Mouse (Mus musculus) lung, adult 2 months (tissue): ENCODE data around the gene Tcf7l2.

Experiments used
- CTCF ChIP-seq: fragments of 200-500 bp; IDR thresholded peaks from 2 replicates; pipeline ENCODE4 v1.5.1; 2011; ENCODE audit warnings: mild to moderate bottlenecking, low read length, control low read depth; ENCODE audit not compliant: insufficient read depth
- POLR2A ChIP-seq: fragments of 200-500 bp; IDR thresholded peaks from 2 replicates; pipeline ENCODE4 v1.6.1; 2011; ENCODE audit warnings: low read depth, mild to moderate bottlenecking, control low read depth, low read length, borderline replicate concordance; ENCODE audit errors: extremely low read depth

DNA sequence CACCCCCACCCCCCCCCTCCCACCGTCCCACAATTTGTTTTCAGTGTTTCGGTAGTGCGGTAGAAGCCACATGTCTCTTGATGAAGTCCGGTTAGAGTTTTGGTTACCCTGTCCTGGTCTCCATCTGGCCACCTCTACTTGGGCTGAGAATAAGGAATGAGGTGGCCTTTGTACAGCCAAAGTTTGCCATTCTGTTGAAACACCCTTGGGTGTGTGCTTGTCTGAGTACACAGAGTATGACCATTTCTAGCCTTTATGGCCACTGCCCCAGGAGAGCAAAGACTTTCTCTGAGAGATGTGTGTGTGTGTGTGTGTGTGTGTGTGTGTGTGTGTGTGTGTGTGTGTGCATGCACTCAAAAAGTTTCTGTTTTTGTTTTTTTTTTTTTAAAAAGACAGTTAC lies 127.0 kb downstream of the Tcf7l2 start:
- TF ChIP-seq CTCF (no peak), POLR2A (no peak)
